ENCODE assay signal across 13 mouse cellular contexts in the genomic region with DNA sequence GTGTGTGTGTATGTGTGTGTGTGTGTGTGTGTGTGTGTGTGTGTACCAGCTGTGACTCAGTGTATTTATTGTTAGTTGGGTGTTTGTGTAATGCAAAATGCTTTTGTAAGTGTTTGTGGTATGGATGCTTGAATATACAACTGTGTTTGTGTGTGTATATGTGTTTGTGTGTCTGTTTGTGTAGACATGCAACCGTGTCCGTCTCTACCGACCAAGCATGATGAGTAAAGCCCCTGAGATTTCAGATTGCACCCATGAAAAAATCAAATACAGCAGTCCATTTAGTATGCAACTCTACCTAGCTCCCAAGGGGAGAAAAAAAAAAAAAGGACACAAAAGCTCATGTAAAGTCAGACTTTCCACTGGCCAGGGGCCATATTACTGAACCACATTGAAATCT. TPM values are rescaled to one million over a fixed set of nuclear protein-coding genes. Genes with fewer than 3 reads are reported as not detected.
"Had no signal": no experiment of that assay in that cellular context is flagged by ENCODE, and none has a peak within 500 bp of the region (broad histone marks: within the 10 kb centered on the region; RNA-seq: fewer than 3 reads in every experiment).

No protein-coding gene starts in this region.

RNA-seq across cellular contexts. Expression of a gene that starts 5.0 kb away (rescaled TPM):
- total RNA-seq: neutrophil, adult 5-6 weeks had no signal
- polyA plus RNA-seq: neural tube, embryonic 13.5 days; neural tube, embryonic 14.5 days; neural tube, embryonic 15.5 days; small intestine, adult 2 months; spleen, adult 2 months; stomach, embryonic 14.5 days; stomach, embryonic 15.5 days; stomach, embryonic 16.5 days; stomach, postnatal 0 days; urinary bladder, adult 2 months had no signal

RNA-seq across cellular contexts. Expression of a gene that starts 11.4 kb away (rescaled TPM):
- total RNA-seq: neutrophil, adult 5-6 weeks had no signal
- polyA plus RNA-seq: neural tube, embryonic 15.5 days; small intestine, adult 2 months; spleen, adult 2 months; stomach, embryonic 14.5 days; stomach, embryonic 15.5 days; stomach, embryonic 16.5 days; stomach, postnatal 0 days; thymus, adult 2 months; thymus, postnatal 0 days; urinary bladder, adult 2 months had no signal

RNA-seq across cellular contexts. Expression of a gene that starts 28.3 kb away (rescaled TPM):
- total RNA-seq: neutrophil, adult 5-6 weeks had no signal
- polyA plus RNA-seq: neural tube, embryonic 13.5 days; neural tube, embryonic 14.5 days; neural tube, embryonic 15.5 days; small intestine, adult 2 months; spleen, adult 2 months; stomach, embryonic 14.5 days; stomach, embryonic 15.5 days; stomach, embryonic 16.5 days; stomach, postnatal 0 days; thymus, adult 2 months; thymus, postnatal 0 days; urinary bladder, adult 2 months had no signal

RNA-seq across cellular contexts. Expression of a gene that starts 30.2 kb away (rescaled TPM):
- total RNA-seq: neutrophil, adult 5-6 weeks had no signal
- polyA plus RNA-seq: neural tube, embryonic 13.5 days; neural tube, embryonic 14.5 days; neural tube, embryonic 15.5 days; small intestine, adult 2 months; spleen, adult 2 months; stomach, embryonic 14.5 days; stomach, embryonic 15.5 days; stomach, embryonic 16.5 days; stomach, postnatal 0 days; thymus, adult 2 months; thymus, postnatal 0 days; urinary bladder, adult 2 months had no signal
